Mouse (Mus musculus): ENCODE data around the gene Hdgf. TPM values are rescaled to one million over a fixed set of nuclear protein-coding genes. Genes with fewer than 3 reads are reported as not detected.

Hdgf gene
- polyA plus RNA-seq, 1 experiment = 200 TPM

GRCm38 (mm10) chr3:87913891-87914290, 7.8 kb downstream of the Hdgf start:
- Histone ChIP-seq H3K79me2 (ENCODE audit: control insufficient read depth, insufficient read depth) (peaks cover 46% of the 10 kb centered on the region), H3K27me3 (ENCODE audit: control insufficient read depth, insufficient read depth, insufficient read length) (no peaks in the 10 kb centered on the region), H3K4me2 (ENCODE audit: low read depth) (no peak overlapping the region), H3K4me3 (no peak overlapping the region), H3ac (ENCODE audit: control insufficient read depth, insufficient read length) (no peak overlapping the region), H3K36me3 (ENCODE audit: control insufficient read depth, insufficient read depth) (peaks cover 27% of the 10 kb centered on the region)
- TF ChIP-seq SRF (IDR thresholded peaks at IDR 0.05; ENCODE audit: control insufficient read depth, insufficient read length, low read depth) = no peak
- no peak for TF ChIP-seq TCF12 (IDR thresholded peaks at IDR 0.05; ENCODE audit: insufficient read depth, poor library complexity, severe bottlenecking)

- no peak overlapping the region for H3K4me2 ChIP-seq (ENCODE audit: low read depth)
- TF ChIP-seq TCF12 (IDR thresholded peaks at IDR 0.05; ENCODE audit: insufficient read depth, poor library complexity, severe bottlenecking) = no peak
- TF ChIP-seq REST (IDR thresholded peaks at IDR 0.05; ENCODE audit: insufficient read depth, insufficient read length) = no peak
- TF ChIP-seq POLR2AphosphoS2 (IDR thresholded peaks at IDR 0.05; ENCODE audit: insufficient read length, low read depth) = no peak
- no peak for TF ChIP-seq MAX (IDR thresholded peaks at IDR 0.05; ENCODE audit: low read depth)
- TF ChIP-seq MYOG (IDR thresholded peaks at IDR 0.05; ENCODE audit: control insufficient read depth in 1 of 3, insufficient read depth in 1 of 3, insufficient read length in 2 of 3, low read depth in 2 of 3) = no peak
- TF ChIP-seq USF1 (IDR thresholded peaks at IDR 0.05; ENCODE audit: low read depth) = no peak
- no peak for TF ChIP-seq MYOD1 (IDR thresholded peaks at IDR 0.05; ENCODE audit: control insufficient read depth in 1 of 3, insufficient read length in 2 of 3, low read depth in 2 of 3)
- TF ChIP-seq CEBPB (IDR thresholded peaks at IDR 0.05; ENCODE audit: insufficient read depth, poor library complexity, severe bottlenecking) = no peak
- TF ChIP-seq SRF (IDR thresholded peaks at IDR 0.05; ENCODE audit: control insufficient read depth, insufficient read length, low read depth) = no peak
- TF ChIP-seq E2F4 (IDR thresholded peaks at IDR 0.05; ENCODE audit: insufficient read depth) = no peak
- TF ChIP-seq TCF3 (IDR thresholded peaks at IDR 0.05; ENCODE audit: insufficient read length, low read depth) = no peak
- no peak for TF ChIP-seq POLR2A (IDR thresholded peaks at IDR 0.05; ENCODE audit: insufficient read length, low read depth)
- peaks cover 30% of the 10 kb centered on the region for H3K36me3 ChIP-seq (ENCODE audit: control insufficient read depth, insufficient read depth)
- H3K4me3 ChIP-seq = no peak overlapping the region
- no peak overlapping the region for H3ac ChIP-seq (ENCODE audit: control insufficient read depth, insufficient read length)
- peaks cover 30% of the 10 kb centered on the region for H3K79me2 ChIP-seq (ENCODE audit: control insufficient read depth, insufficient read depth)
- no peaks in the 10 kb centered on the region for H3K27me3 ChIP-seq (ENCODE audit: control insufficient read depth, insufficient read depth, insufficient read length)
Measured at GRCm38 (mm10) chr3:87916990-87917389, 10.9 kb downstream of the Hdgf start.

DNA sequence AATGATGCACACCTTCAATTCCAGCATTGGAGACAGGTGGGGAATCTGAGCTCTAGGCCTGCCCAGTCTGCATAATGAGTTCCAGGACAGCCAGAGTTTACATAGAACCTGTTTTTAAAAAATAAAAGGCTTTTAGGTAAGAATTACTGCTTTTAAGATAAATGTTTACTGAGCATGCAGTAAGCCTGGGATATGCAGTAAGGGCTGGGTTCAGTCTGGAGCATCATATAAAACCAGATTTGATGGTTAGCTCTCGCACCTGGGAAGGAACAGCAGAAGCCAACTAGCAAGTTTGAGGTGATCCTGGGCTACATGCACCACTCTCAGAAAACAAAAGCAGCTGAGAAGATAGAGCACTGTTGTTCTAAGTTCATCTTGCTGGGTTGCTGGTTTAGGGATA, 12.4 kb downstream of the Hdgf start:
- Histone ChIP-seq H3ac (ENCODE audit: control insufficient read depth, insufficient read length) (no peak overlapping the region), H3K4me3 (no peak overlapping the region), H3K36me3 (ENCODE audit: control insufficient read depth, insufficient read depth) (peaks cover 35% of the 10 kb centered on the region), H3K27me3 (ENCODE audit: control insufficient read depth, insufficient read depth, insufficient read length) (no peaks in the 10 kb centered on the region), H3K4me2 (ENCODE audit: low read depth) (no peak overlapping the region), H3K79me2 (ENCODE audit: control insufficient read depth, insufficient read depth) (peaks cover 15% of the 10 kb centered on the region)
- no peak for TF ChIP-seq USF1 (IDR thresholded peaks at IDR 0.05; ENCODE audit: low read depth)
- TF ChIP-seq MAX (IDR thresholded peaks at IDR 0.05; ENCODE audit: low read depth) = no peak
- TF ChIP-seq POLR2A (IDR thresholded peaks at IDR 0.05; ENCODE audit: insufficient read length, low read depth) = no peak
- no peak for TF ChIP-seq CEBPB (IDR thresholded peaks at IDR 0.05; ENCODE audit: insufficient read depth, poor library complexity, severe bottlenecking)
- TF ChIP-seq TCF3 (IDR thresholded peaks at IDR 0.05; ENCODE audit: insufficient read length, low read depth) = no peak

DNA sequence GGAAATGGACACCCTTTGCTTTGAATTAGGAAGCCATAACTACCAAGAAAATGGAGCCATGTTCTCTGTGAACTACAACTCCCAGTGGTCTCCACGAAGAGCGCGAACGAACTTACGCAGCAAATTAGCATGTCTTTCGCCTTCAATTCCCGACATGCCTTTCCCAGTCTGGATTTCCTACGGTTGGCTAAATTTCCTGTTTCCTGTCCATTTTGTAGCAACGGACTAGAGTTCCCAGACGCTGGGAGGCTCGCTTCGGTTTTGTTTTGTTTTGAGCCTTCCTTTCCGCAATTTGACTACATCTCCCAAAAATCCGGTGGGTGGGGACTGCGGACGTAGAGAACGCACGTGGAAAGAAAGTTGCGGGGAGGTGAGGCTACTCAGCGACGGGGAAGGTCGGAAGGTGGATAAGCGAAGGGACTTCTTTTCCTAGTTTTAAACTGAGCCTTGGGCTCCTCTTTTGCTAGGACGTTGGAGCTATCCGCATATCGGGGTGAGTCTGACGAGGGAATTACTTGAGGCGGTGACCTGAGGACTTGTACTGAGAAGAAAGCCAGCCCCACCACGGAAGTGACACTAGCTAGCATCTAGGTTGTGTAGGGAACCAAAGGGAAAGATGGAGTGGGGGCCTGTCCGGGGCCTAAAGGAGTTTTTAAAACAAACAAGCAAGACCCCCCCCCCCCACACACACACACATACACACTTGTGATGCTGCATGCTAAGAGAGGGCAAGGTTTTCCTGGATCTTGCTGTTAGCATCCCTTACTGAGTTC, 13.4 kb downstream of the Hdgf start, which contains the start of gene Mrpl24:
TSS of gene Mrpl24 (plus strand) at position 171 of the 773 bp plus-strand sequence.
- no peaks in the 10 kb centered on the region for H3K27me3 ChIP-seq (ENCODE audit: control insufficient read depth, insufficient read depth, insufficient read length)
- peak within 1 kb of the TSS; percentile 100 for H3K4me2 ChIP-seq (ENCODE audit: low read depth)
- peaks cover 38% of the 10 kb centered on the region for H3K36me3 ChIP-seq (ENCODE audit: control insufficient read depth, insufficient read depth)
- TF ChIP-seq TCF12 (IDR thresholded peaks at IDR 0.05; ENCODE audit: insufficient read depth, poor library complexity, severe bottlenecking) = no peak
- TF ChIP-seq POLR2A (IDR thresholded peaks at IDR 0.05; ENCODE audit: insufficient read length, low read depth) = peak; percentile 13
- no peak for TF ChIP-seq E2F4 (IDR thresholded peaks at IDR 0.05; ENCODE audit: insufficient read depth)
- no peak for TF ChIP-seq USF1 (IDR thresholded peaks at IDR 0.05; ENCODE audit: low read depth)
- no peak for TF ChIP-seq REST (IDR thresholded peaks at IDR 0.05; ENCODE audit: insufficient read depth, insufficient read length)
- no peak for TF ChIP-seq MAX (IDR thresholded peaks at IDR 0.05; ENCODE audit: low read depth)
- TF ChIP-seq MYOD1 (IDR thresholded peaks at IDR 0.05; ENCODE audit: control insufficient read depth in 1 of 3, insufficient read length in 2 of 3, low read depth in 2 of 3) = no peak
- no peak for TF ChIP-seq TCF3 (IDR thresholded peaks at IDR 0.05; ENCODE audit: insufficient read length, low read depth)
- TF ChIP-seq CEBPB (IDR thresholded peaks at IDR 0.05; ENCODE audit: insufficient read depth, poor library complexity, severe bottlenecking) = 0 out of 2 replicates have a peak, but pooled peaks have one; percentile 22
- no peak for TF ChIP-seq MYOG (IDR thresholded peaks at IDR 0.05; ENCODE audit: control insufficient read depth in 1 of 3, insufficient read depth in 1 of 3, insufficient read length in 2 of 3, low read depth in 2 of 3)
- no peak for TF ChIP-seq SRF (IDR thresholded peaks at IDR 0.05; ENCODE audit: control insufficient read depth, insufficient read length, low read depth)
- peak; percentile 85 for TF ChIP-seq POLR2AphosphoS2 (IDR thresholded peaks at IDR 0.05; ENCODE audit: insufficient read length, low read depth)
- H3K79me2 ChIP-seq (ENCODE audit: control insufficient read depth, insufficient read depth) = peaks cover 15% of the 10 kb centered on the region
- H3K4me3 ChIP-seq = peak within 1 kb of the TSS; percentile 46
- H3ac ChIP-seq (ENCODE audit: control insufficient read depth, insufficient read length) = peak within 1 kb of the TSS; percentile 48
